Mouse (Mus musculus): ENCODE measurements around the gene Hsd17b6.

The Hsd17b6 gene

DNA sequence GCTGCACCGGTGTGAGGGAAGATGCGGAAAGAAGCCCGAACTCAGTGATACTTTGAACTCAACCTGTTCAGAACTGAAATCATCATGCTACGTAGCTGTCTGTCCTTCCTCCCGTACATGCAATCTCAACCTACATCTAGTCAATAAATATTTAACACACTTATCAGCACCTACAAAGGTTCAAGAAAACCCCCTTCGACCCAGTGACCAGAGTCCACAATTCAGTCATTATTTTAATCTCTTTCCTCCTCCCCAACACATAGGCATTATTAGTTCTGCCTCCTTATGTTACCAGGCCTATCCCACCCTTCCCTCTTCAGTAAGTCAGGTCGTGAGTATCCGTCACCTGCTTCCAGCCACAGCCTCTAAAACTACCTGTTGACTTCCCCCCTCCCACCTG is 1.9 kb downstream of the Hsd17b6 start:
- DNase-seq: no peak

DNA sequence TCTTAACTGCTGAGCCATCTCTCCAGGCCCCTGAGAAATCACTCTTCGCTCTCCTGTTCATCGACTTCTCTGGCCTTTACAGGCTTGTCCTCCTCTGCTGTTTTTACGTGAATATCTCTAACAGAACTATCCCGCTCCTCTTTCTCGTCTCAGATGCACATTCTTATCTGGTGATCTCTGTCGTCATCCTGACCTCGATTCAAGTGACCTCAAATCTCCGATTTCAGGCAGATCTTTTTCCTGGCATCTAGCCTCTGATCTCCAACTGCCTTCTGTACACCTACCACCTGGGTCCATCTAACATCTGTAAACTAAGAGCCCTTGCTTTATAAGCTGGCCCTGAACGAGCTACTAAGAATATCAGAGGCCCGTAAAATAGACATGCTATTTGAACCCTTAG is 2.5 kb downstream of the Hsd17b6 start:
- DNase-seq: no peak

DNA sequence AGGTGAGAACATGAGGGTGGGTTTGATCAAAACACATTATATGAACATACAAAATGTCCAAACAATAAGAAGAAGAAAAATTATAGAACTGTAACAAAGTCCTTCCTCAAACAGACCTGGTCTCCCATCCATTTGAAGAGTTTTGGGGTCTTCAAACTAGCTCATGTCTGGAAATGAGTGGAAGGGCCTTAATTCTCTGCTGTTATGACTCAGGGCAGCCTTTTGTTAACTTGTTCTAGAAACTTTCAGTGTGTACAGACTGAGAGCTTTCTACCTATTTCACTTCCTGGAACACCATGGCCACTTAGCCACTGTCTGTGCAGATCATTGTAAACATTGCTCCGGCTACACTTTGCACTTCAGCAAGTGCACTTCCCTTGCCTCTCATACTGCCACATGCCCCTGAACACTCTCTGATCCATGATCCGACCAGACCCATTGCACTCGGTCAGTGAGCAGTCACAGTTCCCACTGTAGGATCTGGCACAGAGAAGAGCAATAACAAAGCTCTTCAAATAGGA is 4.1 kb downstream of the Hsd17b6 start:
- DNase-seq: no peak

DNA sequence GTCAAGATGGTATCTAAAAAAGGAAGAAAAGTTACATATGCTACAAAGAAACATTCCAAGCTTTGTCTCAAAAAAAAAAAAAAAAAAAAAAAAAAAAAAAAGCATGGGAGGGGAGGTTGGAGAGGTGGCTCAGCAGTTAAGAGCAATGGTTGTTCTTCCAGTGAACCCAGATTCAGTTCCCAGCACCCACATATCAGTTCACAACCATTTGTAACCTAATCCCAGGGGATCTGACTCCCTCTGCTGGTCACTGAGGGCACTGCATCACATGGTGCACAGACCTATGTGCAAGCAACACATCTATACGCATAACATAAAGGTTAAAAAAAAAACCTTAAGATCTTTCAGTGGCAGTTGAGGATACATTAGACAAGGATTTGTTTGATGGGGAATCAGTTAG is 9.2 kb downstream of the Hsd17b6 start:
- DNase-seq: no peak

DNA sequence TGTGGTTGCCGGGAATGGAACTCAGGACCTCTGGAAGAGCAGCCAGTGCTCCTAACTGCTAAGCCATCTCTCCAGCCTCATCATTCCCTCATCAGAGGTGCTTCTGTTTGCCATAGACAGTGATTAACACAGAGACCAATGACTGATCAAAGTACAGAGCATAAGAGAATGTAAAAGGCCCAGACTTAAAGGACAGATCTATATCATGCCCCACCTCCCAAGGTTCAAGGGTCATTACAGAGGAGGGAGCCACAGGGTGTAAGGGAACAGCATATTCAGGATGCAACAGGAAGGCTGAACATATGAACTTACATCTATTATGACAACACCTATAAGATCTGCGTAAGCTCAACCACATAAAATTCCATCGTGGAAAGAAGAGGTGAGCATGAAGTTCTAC is 10.7 kb downstream of the Hsd17b6 start:
- no peak for DNase-seq

DNA sequence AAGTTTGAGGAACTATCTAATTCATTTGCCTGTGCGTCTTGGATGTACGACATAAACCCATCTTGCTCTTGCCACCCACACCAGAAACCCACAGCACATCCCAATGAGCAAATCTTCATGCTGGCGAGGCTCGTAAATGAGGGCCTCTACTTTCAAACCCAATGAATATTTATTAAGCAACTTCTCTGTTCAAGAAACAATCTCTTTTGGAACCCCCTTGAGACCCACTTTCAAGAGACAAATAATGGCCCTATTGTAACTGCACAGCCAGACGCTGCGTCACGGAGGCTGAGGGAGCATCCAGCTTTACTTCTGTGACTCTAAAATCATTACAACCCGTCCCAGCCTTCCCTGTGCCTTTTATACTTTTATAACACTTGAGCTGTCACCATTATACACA is 21.8 kb downstream of the Hsd17b6 start:
- no peak for DNase-seq

DNA sequence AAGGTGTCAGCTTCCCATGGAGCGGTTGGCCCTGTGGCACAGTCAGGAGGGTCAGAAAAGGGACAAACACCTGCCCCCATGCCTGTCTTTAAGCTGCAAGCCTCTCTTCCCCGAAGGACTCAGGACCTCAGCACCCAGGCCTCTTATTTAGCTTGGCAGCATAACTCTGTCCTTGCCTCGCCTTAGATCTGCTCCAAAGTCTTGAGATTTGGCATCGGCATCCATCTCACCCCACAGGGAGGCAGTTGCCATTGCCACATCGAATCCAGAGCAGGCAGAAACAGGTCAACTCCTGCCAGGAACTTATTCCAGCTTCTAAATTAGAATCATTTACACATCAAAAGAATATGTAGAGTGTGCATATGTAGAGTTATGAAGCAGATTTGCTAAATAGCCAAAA is 22.8 kb downstream of the Hsd17b6 start:
- DNase-seq: no peak

DNA sequence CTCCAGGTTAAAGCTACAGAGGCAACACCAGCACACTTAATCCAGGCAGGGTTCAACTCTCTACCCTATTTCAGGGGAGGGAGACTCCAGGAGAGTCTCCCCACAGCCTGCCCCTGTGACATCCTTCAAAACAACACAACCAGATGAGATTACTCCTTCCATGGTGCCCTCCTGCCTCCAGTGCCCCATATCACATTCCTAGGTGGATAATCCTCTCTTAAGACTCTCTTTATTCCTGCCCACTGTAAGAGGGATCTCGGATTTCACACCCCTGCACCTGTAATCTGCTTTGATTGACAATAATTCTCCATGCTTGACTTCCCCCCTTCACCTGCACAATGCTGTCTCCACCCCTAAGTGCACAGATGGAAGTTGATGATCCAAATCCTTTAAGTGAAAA is 31.9 kb downstream of the Hsd17b6 start:
- DNase-seq: no peak

DNA sequence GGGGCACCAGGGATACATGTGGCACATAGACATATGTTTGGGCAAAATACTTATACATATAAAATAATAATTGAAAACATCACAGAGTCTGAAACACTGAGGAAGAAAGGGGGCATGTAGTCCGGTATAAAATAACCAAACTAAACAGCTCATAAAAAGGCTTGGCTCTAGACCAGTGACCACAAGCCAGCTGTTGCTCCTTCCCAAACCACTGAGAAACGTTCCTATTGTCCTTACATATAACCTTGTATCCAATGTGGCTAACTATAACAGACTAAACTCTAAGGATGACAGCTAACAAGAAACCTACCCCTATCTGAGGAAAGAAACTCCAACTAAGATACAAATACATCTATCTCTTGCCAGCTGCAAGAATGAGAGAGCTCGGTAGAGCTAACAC is 33.3 kb downstream of the Hsd17b6 start:
- no peak for DNase-seq

DNA sequence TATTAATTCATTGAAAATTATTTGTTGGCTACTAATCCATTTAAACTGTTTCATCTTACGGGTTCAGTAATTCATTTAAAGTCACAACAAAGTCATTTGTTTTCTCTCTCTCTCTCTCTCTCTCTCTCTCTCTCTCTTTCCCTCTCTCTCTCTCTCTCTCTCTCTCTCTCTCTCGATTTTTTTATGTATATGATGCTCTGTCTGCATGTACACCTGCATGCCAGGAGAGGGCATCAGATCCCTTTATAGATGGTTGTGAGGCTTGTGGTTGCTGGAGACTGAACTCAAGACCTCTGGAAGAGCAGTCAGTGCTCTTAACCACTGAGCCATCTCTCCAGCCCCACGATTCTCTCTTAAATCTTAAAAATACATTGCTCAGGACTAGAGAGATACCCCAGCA is 36.3 kb downstream of the Hsd17b6 start:
- DNase-seq: no peak

DNA sequence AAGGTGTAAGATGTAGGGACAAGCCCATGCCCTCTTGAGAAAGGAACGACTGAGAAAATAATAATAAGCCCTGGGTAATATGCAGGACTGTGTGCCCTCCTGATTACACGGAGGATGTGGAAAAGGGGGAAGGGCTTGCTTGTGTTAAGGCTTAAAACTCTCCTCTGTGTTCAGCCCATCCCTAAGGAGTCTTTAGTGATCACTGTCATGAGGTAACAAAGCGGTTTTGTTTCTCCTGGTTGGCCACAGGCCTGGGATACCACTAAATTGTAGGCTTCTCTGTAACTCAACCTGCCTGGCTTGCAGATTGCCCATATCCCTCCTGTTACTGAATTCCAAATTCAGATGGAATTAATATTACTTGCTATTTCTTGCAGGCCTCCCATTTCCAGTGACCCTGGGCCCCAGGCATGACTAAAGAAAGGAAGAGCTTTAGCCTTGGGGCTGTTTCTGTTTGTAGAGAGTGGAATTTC is 37.0 kb downstream of the Hsd17b6 start:
- DNase-seq: no peak

DNA sequence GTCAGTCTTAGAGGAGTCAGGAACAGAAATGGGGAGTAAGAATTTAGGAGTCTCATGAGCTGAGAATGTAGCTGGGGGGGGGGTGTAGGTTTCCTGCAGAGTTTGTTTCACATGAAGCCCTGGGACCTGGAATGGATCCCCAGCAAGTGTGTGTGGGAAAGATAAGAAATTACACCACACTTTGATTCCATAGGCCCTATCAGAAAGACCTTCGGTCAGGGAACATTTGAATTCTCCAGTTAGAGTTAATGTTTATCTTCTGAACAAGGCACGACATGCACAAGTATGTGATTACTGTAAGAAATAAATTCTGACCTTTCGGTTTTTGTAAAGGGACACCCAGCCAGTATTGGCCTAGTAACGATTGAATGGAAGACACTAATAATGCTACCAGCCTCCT is 37.6 kb downstream of the Hsd17b6 start:
- no peak for DNase-seq

DNA sequence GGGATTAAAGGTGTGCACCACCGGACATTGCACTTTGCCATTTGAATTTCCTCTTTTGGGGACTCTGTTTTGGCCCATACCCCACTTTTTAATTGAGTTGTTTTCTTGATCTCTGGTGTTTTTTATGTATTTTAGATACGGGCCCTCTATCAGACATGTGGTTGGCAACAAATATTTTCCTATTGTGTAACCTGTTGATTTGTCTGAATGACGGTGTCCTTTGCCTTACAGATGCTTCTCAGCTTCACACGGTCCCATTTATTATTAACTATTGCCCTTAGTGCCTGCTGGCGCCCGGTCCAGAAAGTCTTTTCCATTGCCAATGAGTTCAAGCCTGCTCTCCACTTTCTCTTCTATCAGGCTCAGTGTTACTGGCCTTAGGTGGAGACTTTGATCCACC is 40.9 kb downstream of the Hsd17b6 start:
- DNase-seq: peak; percentile 27

DNA sequence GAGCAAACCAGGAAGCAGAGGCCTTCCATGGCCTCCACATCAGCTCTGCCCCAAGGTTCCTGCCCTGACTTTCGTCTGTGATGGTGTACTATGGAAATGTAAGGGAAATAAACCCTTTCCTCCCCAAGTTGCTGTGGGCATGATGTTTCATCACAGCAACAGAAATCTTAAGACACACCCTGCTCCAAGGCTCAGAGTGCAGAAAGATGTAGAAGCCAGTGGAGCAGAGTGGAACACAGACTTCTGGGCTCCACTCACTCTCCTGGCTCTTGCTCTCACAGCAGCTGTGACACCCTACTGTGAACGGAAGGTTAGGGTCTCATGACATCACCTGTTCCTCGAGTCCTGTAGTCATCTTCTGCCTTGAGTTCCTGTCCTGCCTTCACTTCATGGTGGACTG is 43.4 kb downstream of the Hsd17b6 start:
- no peak for DNase-seq

DNA sequence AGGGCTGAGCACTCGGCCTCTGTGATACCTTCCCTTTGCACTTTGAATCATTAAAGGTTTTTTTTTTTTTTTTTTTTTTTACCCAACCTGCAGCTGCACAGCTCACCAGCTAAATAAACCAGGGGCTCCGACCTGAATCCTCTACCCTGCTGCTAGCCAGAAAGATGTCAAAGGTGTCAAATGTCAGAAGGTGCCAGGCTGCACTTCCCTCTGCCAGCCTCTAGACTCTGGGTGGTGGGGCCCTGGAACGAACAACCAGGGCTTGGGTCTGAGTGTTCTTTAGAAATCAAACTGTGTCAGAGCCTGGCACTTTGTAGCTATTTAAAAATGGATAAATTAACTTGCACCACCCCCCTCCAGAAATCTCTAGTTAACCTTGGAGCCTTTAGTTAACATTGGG is 45.0 kb downstream of the Hsd17b6 start:
- DNase-seq: no peak

DNA sequence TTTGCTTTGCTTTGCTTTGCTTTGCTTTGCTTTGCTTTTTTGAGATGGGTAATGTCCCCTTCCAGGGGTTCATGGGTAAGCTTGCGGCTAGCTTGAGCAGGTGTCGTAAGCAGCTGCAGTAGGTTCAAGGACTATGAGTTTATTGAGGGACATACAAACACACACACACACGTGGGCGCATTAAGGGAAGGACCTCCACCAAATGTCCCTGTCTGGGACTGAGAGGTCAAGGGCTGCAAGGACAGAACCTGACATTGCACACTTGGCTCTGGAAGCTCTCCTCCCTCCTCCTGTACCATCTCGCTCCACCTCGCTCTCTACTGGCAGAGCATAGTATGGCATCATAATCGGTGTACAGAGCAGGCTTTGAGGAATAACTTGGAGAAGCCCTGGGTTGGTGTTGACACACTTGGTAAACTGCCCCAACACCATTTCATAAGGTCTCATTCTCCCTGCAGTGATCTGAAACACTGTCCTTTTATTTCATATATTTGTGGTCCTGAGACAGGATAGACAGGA is 48.2 kb downstream of the Hsd17b6 start:
- no peak for DNase-seq

DNA sequence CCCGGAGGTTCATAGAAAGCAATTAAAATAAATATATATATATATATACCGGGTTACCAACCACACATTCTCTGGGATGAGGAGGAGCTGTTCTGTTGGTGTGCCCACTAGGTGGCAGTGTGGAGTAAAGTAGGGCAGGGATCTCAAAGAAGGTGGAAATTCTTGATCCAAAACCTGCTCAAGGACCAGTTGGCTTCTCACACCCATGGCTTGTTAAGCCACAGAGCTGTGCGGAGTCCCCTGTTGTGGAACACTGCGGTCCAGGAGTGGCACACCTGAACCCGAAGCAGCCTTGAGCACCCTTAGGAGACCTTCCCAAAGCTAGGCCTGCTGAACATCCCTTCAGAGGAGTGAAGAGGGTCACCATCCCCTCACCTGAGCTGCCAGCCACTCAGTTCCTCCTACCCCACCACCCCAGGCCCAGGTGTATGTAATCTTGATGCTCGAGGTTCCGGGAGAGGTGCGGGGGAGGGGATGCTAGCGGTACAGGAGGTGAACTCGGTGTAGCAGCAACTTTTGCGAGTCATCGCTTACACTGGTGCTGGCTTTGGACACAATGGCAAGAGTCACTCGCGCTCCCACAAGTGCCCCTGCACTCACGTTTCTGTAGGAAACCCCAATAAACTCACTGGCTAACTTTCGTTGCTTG is 51.1 kb downstream of the Hsd17b6 start:
- peak; percentile 72 for DNase-seq

DNA sequence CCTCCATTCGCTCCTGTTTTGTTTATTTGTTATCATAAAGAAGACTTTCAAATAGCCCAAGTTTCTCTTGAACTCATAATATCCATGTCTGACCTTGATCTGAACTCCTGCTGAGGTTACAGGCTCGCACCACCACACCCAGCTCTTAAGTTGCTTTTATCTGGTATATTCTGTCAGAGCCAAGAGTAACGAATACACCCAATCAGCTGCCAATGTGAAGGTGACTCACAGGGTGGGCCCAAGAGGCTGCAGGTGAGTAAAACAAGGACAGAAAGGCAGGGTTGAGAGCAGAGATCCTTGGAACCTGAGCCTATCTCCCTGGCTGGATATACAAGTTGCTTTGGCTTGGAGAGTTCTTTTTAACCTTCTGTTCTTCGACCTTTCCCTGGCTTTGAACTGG is 52.4 kb downstream of the Hsd17b6 start:
- DNase-seq: no peak

DNA sequence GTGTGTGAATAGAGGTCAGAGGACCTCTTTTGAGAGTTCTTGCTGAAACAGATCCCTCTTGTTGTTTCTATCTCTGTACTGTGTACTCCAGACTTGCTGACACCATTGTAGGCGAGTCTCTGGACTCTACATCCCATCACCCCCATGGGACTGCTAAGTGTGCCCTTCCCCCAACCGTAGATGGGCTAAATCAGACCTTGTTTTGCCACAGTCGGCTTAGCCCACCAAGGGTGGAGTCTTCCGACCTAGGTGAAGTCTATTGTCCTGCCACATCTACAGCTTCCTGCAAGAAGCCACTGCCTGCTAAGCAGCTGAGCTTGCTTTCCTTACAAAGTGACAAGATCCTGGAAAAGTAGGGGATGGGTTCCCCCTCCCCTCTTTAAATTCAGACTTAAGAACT is 55.6 kb downstream of the Hsd17b6 start:
- no peak for DNase-seq

DNA sequence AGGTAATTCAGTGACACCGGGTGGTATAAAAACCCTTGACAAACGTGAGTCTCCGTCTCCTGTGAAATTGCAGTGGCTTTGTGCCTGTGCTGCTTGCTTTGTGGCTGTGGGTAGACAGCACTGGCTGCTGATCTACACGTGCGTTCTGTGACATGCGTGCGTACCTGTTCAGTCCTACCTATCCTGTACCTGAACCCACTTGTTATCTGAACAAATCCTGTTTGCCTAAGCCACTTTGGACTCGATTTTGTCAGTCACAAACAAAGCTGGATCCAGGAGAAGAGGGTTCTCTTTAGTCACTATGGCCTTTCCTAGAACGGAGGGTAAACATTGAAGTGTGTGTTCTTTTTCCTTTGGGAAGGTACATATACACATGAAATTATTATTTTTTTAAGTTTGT is 56.0 kb downstream of the Hsd17b6 start:
- DNase-seq: no peak

DNA sequence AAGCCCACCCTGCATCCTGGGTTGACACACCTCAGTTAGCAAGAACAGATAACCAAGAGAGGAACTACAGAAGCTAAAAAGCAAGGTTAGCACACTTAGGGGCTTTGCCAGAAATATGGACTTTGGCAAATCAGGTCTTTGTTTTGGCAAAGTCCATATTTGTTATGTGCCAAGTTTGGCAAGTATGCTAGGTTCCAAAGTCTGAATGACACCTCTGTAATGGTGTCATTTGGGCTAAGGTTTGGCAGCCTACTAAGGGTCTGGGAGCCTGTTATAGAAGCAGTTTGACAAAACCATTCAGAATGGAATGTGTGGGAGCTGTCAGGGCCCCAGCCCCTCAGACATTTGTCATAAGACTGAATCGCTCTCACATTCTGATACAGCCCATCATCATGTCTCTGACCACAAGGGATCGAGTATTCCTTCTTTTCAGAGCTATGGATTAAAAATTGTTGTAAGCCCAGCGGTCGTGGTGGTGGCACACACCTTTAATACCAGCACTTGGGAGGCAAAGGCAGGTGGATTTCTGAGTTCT is 57.7 kb downstream of the Hsd17b6 start:
- DNase-seq: no peak

DNA sequence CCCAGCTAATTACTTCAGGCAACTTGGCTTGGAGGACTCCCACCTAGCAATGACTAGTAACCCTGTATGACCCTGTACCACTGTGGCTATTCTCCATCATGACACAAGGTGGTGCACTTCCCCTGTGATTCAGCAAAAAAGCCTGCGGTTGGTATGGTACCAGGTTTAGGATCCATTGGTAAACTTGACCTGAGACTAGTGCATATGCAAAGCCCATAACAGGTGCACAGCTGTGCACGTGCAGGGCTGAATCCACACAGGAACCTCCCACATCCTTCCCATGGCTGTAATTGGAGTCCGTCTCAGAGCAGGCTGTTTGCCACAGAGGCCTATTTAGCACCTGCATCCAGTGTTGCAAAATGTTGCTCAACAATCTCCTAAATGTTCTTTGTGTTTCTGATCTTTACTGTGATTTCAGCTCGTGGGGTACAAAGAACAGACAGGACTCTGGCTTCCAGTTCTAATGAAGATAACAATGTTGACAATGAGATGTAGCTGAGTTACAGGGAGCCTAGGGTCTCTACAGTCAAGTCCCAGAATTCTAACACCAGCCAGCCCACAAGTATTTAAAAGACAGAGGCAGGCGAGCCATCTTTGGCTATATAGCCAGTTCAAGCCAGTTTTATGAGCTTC is 61.9 kb downstream of the Hsd17b6 start:
- DNase-seq: peak; percentile 49
